Mouse (Mus musculus) heart, embryonic 12.5 days (tissue): ENCODE measurements at regions not wholly inside any gene's neighbourhood (a gene's known extent, or its start where the extent isn't known, plus 50 kb on each side); places are given as distances from the start of the nearest gene placed in this dataset.
A peak's percentile ranks its signal among the peaks of the same experiment; 100 is the strongest.

ENCODE experiments used
- ATAC-seq: fragments of 200-750 bp; cut with Nextera tagmentation; 2 replicates; pipeline ENCODE4 v1.8.0; 2017; ENCODE audit warnings: moderate TSS enrichment, moderate library complexity; ENCODE audit not compliant: insufficient number of reproducible peaks, low FRiP score
- H3K27ac ChIP-seq: fragments of 300-500 bp; sonication (generic); 2 replicates; pipeline ENCODE4 v1.5.1; 2016; ENCODE audit warnings: mild to moderate bottlenecking, moderate library complexity; ENCODE audit not compliant: poor library complexity, severe bottlenecking
- H3K27me3 ChIP-seq: fragments of 300-500 bp; sonication (generic); replicated peaks from 2 replicates; pipeline ENCODE4 v1.6.1; 2016; ENCODE audit warnings: mild to moderate bottlenecking, moderate library complexity
- H3K36me3 ChIP-seq: fragments of 300-500 bp; sonication (generic); 2 replicates; pipeline ENCODE4 v1.6.1; 2016; ENCODE audit warnings: mild to moderate bottlenecking, moderate library complexity
- H3K4me1 ChIP-seq: fragments of 300-500 bp; sonication (generic); replicated peaks from 2 replicates; pipeline ENCODE4 v1.6.1; 2016; ENCODE audit warnings: mild to moderate bottlenecking
- H3K4me2 ChIP-seq: fragments of 300-500 bp; sonication (generic); 2 replicates; pipeline ENCODE4 v1.6.1; 2016; ENCODE audit warnings: mild to moderate bottlenecking, moderate library complexity
- H3K4me3 ChIP-seq: fragments of 300-500 bp; sonication (generic); 2 replicates; pipeline ENCODE4 v1.5.1; 2016; ENCODE audit warnings: mild to moderate bottlenecking
- H3K9ac ChIP-seq: fragments of 300-500 bp; sonication (generic); 2 replicates; pipeline ENCODE4 v1.6.1; 2016; ENCODE audit warnings: mild to moderate bottlenecking, moderate library complexity
- H3K9me3 ChIP-seq: fragments of 300-500 bp; sonication (generic); replicated peaks from 2 replicates; pipeline ENCODE4 v1.6.1; 2016; ENCODE audit warnings: mild to moderate bottlenecking, moderate library complexity
- WGBS: fragments of 180-500 bp; shearing (Covaris S2); methylation state at CpG from one replicate; pipeline ENCODE4 v1.1.7; 2016; 5-methylcytosine and 5-hydroxymethylcytosine counted together

GRCm38 (mm10) chr6:95229885-95230284, 92.0 kb upstream of the Gm10234 start:
- Histone ChIP-seq H3K4me2 (no peak overlapping the region), H3K4me3 (no peak overlapping the region), H3K27ac (no peak overlapping the region), H3K27me3 (no peaks in the 10 kb centered on the region), H3K9ac (no peak overlapping the region), H3K4me1 (0 out of 2 replicates have a peak, but pooled peaks cover 3% of the 10 kb centered on the region), H3K36me3 (no peaks in the 10 kb centered on the region), H3K9me3 (no peaks in the 10 kb centered on the region)
- WGBS, result 79% methylated on average over 8 of the region's 8 CpGs
- no peak for ATAC-seq

GRCm38 (mm10) chr6:95234712-95235111, 87.2 kb upstream of the Gm10234 start:
- 0 out of 2 replicates have a peak, but pooled peaks cover 3% of the 10 kb centered on the region for H3K4me1 ChIP-seq
- no peaks in the 10 kb centered on the region for H3K27me3 ChIP-seq
- H3K27ac ChIP-seq, result no peak overlapping the region
- ATAC-seq, result no peak
- H3K4me3 ChIP-seq, result no peak overlapping the region
- no peak overlapping the region for H3K9ac ChIP-seq
- H3K4me2 ChIP-seq, result no peak overlapping the region
- H3K9me3 ChIP-seq, result no peaks in the 10 kb centered on the region
- 76% methylated on average over 13 of the region's 13 CpGs for WGBS
- no peaks in the 10 kb centered on the region for H3K36me3 ChIP-seq

GRCm38 (mm10) chr6:95243657-95244056, 78.3 kb upstream of the Gm10234 start:
- Histone ChIP-seq H3K36me3 (no peaks in the 10 kb centered on the region), H3K9me3 (no peaks in the 10 kb centered on the region), H3K4me3 (no peak overlapping the region), H3K9ac (no peak overlapping the region), H3K27ac (no peak overlapping the region), H3K4me1 (no peaks in the 10 kb centered on the region), H3K4me2 (no peak overlapping the region), H3K27me3 (no peaks in the 10 kb centered on the region)
- 73% methylated on average over 5 of the region's 5 CpGs for WGBS
- no peak for ATAC-seq

- no peaks in the 10 kb centered on the region for H3K36me3 ChIP-seq
- H3K4me3 ChIP-seq, result no peak overlapping the region
- ATAC-seq, result peak; percentile 51; the same call in 1 of the 2 replicates
- no peak overlapping the region for H3K9ac ChIP-seq
- H3K4me1 ChIP-seq, result no peaks in the 10 kb centered on the region
- no peak overlapping the region for H3K4me2 ChIP-seq
- 51% methylated on average over 7 of the region's 7 CpGs for WGBS
- no peaks in the 10 kb centered on the region for H3K27me3 ChIP-seq
- H3K9me3 ChIP-seq, result peaks cover 6% of the 10 kb centered on the region; the same call in 1 of the 2 replicates
- H3K27ac ChIP-seq, result no peak overlapping the region
Observed at GRCm38 (mm10) chr6:95244911-95245310, 77.0 kb upstream of the Gm10234 start.

DNA sequence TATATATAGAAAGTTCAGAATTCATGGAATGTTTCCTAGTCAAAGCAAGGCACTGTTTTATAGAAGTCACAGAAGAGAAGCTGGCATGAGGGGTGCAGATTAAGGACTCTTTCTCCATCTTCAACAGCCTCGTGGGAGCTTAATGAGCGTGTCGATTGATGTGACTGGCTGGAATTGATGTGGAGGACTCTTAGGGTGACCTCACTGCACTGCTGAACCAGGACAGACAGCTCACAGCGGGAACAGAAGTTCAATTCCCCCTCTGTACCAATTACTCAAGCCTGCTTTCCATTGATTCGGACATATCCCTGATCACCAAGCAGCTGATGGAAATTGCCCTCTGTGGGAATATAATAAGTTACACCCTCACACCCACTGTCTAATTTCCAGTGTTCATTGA, 65.6 kb upstream of the Gm10234 start:
- no peak overlapping the region for H3K4me3 ChIP-seq
- H3K4me2 ChIP-seq, result no peak overlapping the region
- ATAC-seq, result no peak
- H3K4me1 ChIP-seq, result no peaks in the 10 kb centered on the region
- no peaks in the 10 kb centered on the region for H3K36me3 ChIP-seq
- no peaks in the 10 kb centered on the region for H3K9me3 ChIP-seq
- 58% methylated on average over 5 of the region's 5 CpGs for WGBS
- H3K9ac ChIP-seq, result no peak overlapping the region
- H3K27me3 ChIP-seq, result no peaks in the 10 kb centered on the region
- H3K27ac ChIP-seq, result no peak overlapping the region

DNA sequence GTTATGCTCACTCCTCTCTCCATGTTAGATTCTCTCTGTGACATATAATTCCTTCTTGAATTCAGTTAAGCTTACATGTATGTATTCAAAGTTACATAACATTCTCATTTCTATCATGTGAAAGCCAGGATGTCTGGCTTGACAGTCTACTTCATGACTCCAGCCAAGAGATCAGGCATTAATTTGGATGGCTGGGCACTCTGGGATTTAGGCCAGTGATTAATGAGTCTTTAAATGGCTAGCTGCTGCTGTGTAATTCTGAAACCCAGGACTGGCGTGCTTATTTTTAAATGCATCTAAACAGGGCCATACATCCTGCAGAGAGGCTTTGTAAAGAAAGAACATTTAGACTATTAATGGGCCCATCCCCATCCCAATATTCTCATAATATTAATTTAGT, 60.9 kb upstream of the Gm10234 start:
- H3K4me3 ChIP-seq, result no peak overlapping the region
- WGBS, result 58% methylated on average over 1 of the region's 1 CpGs
- ATAC-seq, result no peak
- no peaks in the 10 kb centered on the region for H3K9me3 ChIP-seq
- H3K4me2 ChIP-seq, result no peak overlapping the region
- no peaks in the 10 kb centered on the region for H3K27me3 ChIP-seq
- H3K27ac ChIP-seq, result no peak overlapping the region
- no peaks in the 10 kb centered on the region for H3K36me3 ChIP-seq
- H3K9ac ChIP-seq, result no peak overlapping the region
- no peaks in the 10 kb centered on the region for H3K4me1 ChIP-seq

- Histone ChIP-seq H3K9me3 (no peaks in the 10 kb centered on the region), H3K9ac (no peak overlapping the region), H3K36me3 (no peaks in the 10 kb centered on the region), H3K4me1 (no peaks in the 10 kb centered on the region), H3K4me3 (no peak overlapping the region), H3K27me3 (no peaks in the 10 kb centered on the region), H3K27ac (no peak overlapping the region), H3K4me2 (no peak overlapping the region)
- WGBS, result 75% methylated on average over 8 of the region's 8 CpGs
- no peak for ATAC-seq
Observed at GRCm38 (mm10) chr6:95264011-95264869, 57.7 kb upstream of the Gm10234 start.

DNA sequence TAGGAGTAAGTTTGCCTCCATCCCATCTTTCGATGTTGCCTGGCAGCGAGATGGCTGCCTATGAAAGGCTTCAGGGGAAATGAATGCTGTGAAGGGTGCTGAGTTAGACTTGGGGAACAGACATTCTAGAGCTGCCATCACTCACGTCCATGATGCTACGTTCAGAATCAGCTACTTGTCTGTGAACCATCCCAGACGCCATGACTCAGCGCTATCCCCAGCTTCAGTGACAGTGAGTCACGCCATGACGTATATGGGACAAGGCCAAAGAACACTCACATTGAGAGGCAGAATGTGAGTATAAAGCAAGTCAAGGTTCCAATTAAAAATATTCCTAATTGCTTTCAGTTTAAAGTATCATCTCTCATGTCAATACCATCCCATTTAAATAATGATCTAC, 52.4 kb upstream of the Gm10234 start:
- Histone ChIP-seq H3K9me3 (no peaks in the 10 kb centered on the region), H3K27ac (no peak overlapping the region), H3K4me3 (no peak overlapping the region), H3K36me3 (no peaks in the 10 kb centered on the region), H3K27me3 (no peaks in the 10 kb centered on the region), H3K4me1 (no peaks in the 10 kb centered on the region), H3K9ac (no peak overlapping the region), H3K4me2 (no peak overlapping the region)
- no peak for ATAC-seq
- 75% methylated on average over 8 of the region's 8 CpGs for WGBS
